17 mouse cellular contexts compared by ENCODE assay signal in genomic region chr9:60139446-60139845, GRCm38 (mm10).
DNase-seq lines count a peak whose midpoint lies in the region; ATAC-seq and TF ChIP-seq lines count a peak whose summit lies in the region.
"Had no signal": no experiment of that assay in that cellular context is flagged by ENCODE, and none has a peak within 500 bp of the region (broad histone marks: within the 10 kb centered on the region; RNA-seq: fewer than 3 reads in every experiment).

No protein-coding gene starts in this region.

- ATAC-seq in kidney, embryonic 14.5 days (ENCODE audit: low FRiP score, low TSS enrichment) = peak; percentile 43; the same call in 1 of the 2 replicates
- ATAC-seq in embryonic facial prominence, embryonic 12.5 days (ENCODE audit: insufficient number of reproducible peaks, insufficient read depth, low FRiP score, low TSS enrichment) = no peak
- ATAC-seq in limb, embryonic 14.5 days (ENCODE audit: low FRiP score, low read depth) = peak; percentile 53; the same call in 1 of the 2 replicates
- ATAC-seq in granulocyte monocyte progenitor cell, adult 5-6 weeks (replicated peaks; ENCODE audit: poor library complexity, severe bottlenecking) = no peak
- ATAC-seq: forebrain, postnatal 0 days; hindbrain, embryonic 16.5 days; midbrain, embryonic 15.5 days had no signal

- H3K4me3 ChIP-seq in kidney, embryonic 14.5 days (ENCODE audit: low read length) = 0 out of 2 replicates have a peak overlapping the region, but pooled peaks have one; percentile 10
- 0 out of 2 replicates have a peak overlapping the region, but pooled peaks have one; percentile 7 for H3K4me3 ChIP-seq in E14TG2a.4 (replicated peaks; ENCODE audit: low read length)
- 0 out of 2 replicates have a peak overlapping the region, but pooled peaks have one; percentile 0 for H3K4me3 ChIP-seq in embryonic facial prominence, embryonic 12.5 days
- peak overlapping the region; percentile 36 for H3K4me3 ChIP-seq in limb, embryonic 14.5 days (replicated peaks; ENCODE audit: low read length)
- H3K4me3 ChIP-seq: midbrain, embryonic 15.5 days had no signal

- no peaks in the 10 kb centered on the region for H3K36me3 ChIP-seq in kidney, embryonic 14.5 days (ENCODE audit: control insufficient read depth, insufficient read depth, low read length)
- H3K36me3 ChIP-seq in E14TG2a.4 (ENCODE audit: insufficient read depth, low read length) = no peaks in the 10 kb centered on the region
- no peaks in the 10 kb centered on the region for H3K36me3 ChIP-seq in embryonic facial prominence, embryonic 12.5 days
- no peaks in the 10 kb centered on the region for H3K36me3 ChIP-seq in limb, embryonic 14.5 days (ENCODE audit: control insufficient read depth, insufficient read depth, low read length)
- H3K36me3 ChIP-seq: midbrain, embryonic 15.5 days had no signal

- H3K9ac ChIP-seq in kidney, embryonic 14.5 days (ENCODE audit: low read depth, low read length) = no peak overlapping the region
- no peak overlapping the region for H3K9ac ChIP-seq in embryonic facial prominence, embryonic 12.5 days
- H3K9ac ChIP-seq in limb, embryonic 14.5 days (ENCODE audit: low read depth, low read length, severe bottlenecking) = peak overlapping the region; percentile 52
- H3K9ac ChIP-seq: forebrain, postnatal 0 days; liver, embryonic 14.5 days; midbrain, embryonic 15.5 days had no signal

- 41% methylated on average over 10 of the region's 10 CpGs for WGBS in kidney, embryonic 14.5 days
- 47% methylated on average over 10 of the region's 10 CpGs for WGBS in embryonic facial prominence, embryonic 12.5 days
- 10% methylated on average over 10 of the region's 10 CpGs for WGBS in limb, embryonic 14.5 days

- H3K4me2 ChIP-seq in kidney, embryonic 14.5 days (replicated peaks; ENCODE audit: low read depth, low read length) = peak overlapping the region; percentile 25
- peak overlapping the region; percentile 40 for H3K4me2 ChIP-seq in embryonic facial prominence, embryonic 12.5 days (replicated peaks)
- peak overlapping the region; percentile 47 for H3K4me2 ChIP-seq in limb, embryonic 14.5 days (replicated peaks; ENCODE audit: low read depth, low read length, severe bottlenecking)
- H3K4me2 ChIP-seq: midbrain, embryonic 15.5 days had no signal

- no peaks in the 10 kb centered on the region for H3K27me3 ChIP-seq in kidney, embryonic 14.5 days (ENCODE audit: control insufficient read depth, insufficient read depth, low read length)
- H3K27me3 ChIP-seq in E14TG2a.4 (ENCODE audit: insufficient read depth, low read length) = peaks cover 5% of the 10 kb centered on the region; the same call in 1 of the 2 replicates
- no peaks in the 10 kb centered on the region; the same call in 1 of the 2 replicates for H3K27me3 ChIP-seq in embryonic facial prominence, embryonic 12.5 days
- no peaks in the 10 kb centered on the region for H3K27me3 ChIP-seq in limb, embryonic 14.5 days (ENCODE audit: control insufficient read depth, insufficient read depth, low read length)
- H3K27me3 ChIP-seq: midbrain, embryonic 15.5 days had no signal

- H3K4me1 ChIP-seq in kidney, embryonic 14.5 days (ENCODE audit: control insufficient read depth, insufficient read depth, low read length) = peaks cover 18% of the 10 kb centered on the region
- H3K4me1 ChIP-seq in E14TG2a.4 (replicated peaks; ENCODE audit: low read depth, low read length) = no peaks in the 10 kb centered on the region
- H3K4me1 ChIP-seq in embryonic facial prominence, embryonic 12.5 days = peaks cover 35% of the 10 kb centered on the region
- H3K4me1 ChIP-seq in limb, embryonic 14.5 days (ENCODE audit: control insufficient read depth, insufficient read depth, low read length) = peaks cover 31% of the 10 kb centered on the region

- no peaks in the 10 kb centered on the region for H3K9me3 ChIP-seq in kidney, embryonic 14.5 days (ENCODE audit: control insufficient read depth, low read length)
- no peaks in the 10 kb centered on the region for H3K9me3 ChIP-seq in E14TG2a.4 (ENCODE audit: low read length)
- no peaks in the 10 kb centered on the region for H3K9me3 ChIP-seq in embryonic facial prominence, embryonic 12.5 days
- no peaks in the 10 kb centered on the region for H3K9me3 ChIP-seq in limb, embryonic 14.5 days (ENCODE audit: control insufficient read depth, low read length)
- H3K9me3 ChIP-seq: midbrain, embryonic 15.5 days had no signal

- TF ChIP-seq POLR2A in limb, embryonic 14.5 days (IDR thresholded peaks at IDR 0.05; ENCODE audit: borderline replicate concordance, extremely low read depth, insufficient read depth, insufficient read length) = no peak

- no peak overlapping the region for H3K27ac ChIP-seq in kidney, embryonic 14.5 days (ENCODE audit: low read depth, low read length)
- H3K27ac ChIP-seq in embryonic facial prominence, embryonic 12.5 days = no peak overlapping the region
- peak overlapping the region; percentile 63 for H3K27ac ChIP-seq in limb, embryonic 14.5 days (replicated peaks; ENCODE audit: low read depth, low read length)
- H3K27ac ChIP-seq: liver, embryonic 14.5 days; midbrain, embryonic 15.5 days had no signal

- no peak for TF ChIP-seq CTCF in E14TG2a.4 (conservative IDR thresholded peaks at IDR 0.05; ENCODE audit: low read length)

- no peak for DNase-seq in kidney, adult 9 months
- DNase-seq in limb, embryonic 14.5 days (ENCODE audit: low spot score) = no peak
- no peak for DNase-seq in thymus, postnatal 14 days
- DNase-seq: adrenal gland, postnatal 10 days; cerebellum, adult 8-10 months; forebrain, postnatal 0 days; heart, postnatal 10 days; lung, postnatal 4 days; right cerebral cortex, postnatal 14 days; thymus, adult 18-20 months had no signal

Comparison
In these comparisons a context has a peak if more than half of its experiments do, and no peak if none do; other contexts are left out.
1. ATAC-seq: peak in kidney, embryonic 14.5 days (single experiment) and limb, embryonic 14.5 days (single experiment); none in embryonic facial prominence, embryonic 12.5 days (single experiment) and granulocyte monocyte progenitor cell, adult 5-6 weeks (single experiment).
2. Peak in every context shown above with its lines, with median percentiles within 50 percentile points of each other: H3K4me2 ChIP-seq and H3K4me3 ChIP-seq.